Mouse (Mus musculus) spleen, adult 2 months (tissue): ENCODE data around the gene Myo1h.

Source experiments
- CTCF ChIP-seq: fragments of 200-500 bp; IDR thresholded peaks from 2 replicates; pipeline ENCODE4 v1.5.1; 2011; ENCODE audit warnings: mild to moderate bottlenecking, inconsistent platforms; ENCODE audit not compliant: insufficient read depth, insufficient read length, insufficient replicate concordance; ENCODE audit errors: extremely low read depth
- POLR2A ChIP-seq: fragments of 200-500 bp; IDR thresholded peaks from 2 replicates; pipeline ENCODE4 v1.6.1; 2011; ENCODE audit warnings: low read depth, low read length, inconsistent platforms

- TF ChIP-seq POLR2A: no peak
- no peak for TF ChIP-seq CTCF
These were observed 15.1 kb upstream of the Myo1h start, which contains the start of gene Foxn4 for GRCm38 (mm10) chr5:114273693-114274402.
